Mouse (Mus musculus) layer of hippocampus, postnatal 25 days (tissue): Measurements from ENCODE around the gene Atf4. TPM values are rescaled to one million over a fixed set of nuclear protein-coding genes. Genes with fewer than 3 reads are reported as not detected.
A peak's percentile ranks its signal among the peaks of the same experiment; 100 is the strongest.

Experiments
- DNase-seq, 2 experiments: peaks; one replicate each; pipeline ENCODE4 v3.0.0; 2022; ENCODE audit warnings: mixed read lengths in 2 of 2, low spot score in 1 of 2; ENCODE audit errors: extremely low spot score in 1 of 2
- total RNA-seq, 2 experiments: library from RNA; stranded (reverse); gene quantifications; 2 replicates each; pipeline ENCODE4 v1.2.3; 2021

The Atf4 gene
- total RNA-seq, 2 experiments from 2014 or later: 91.2 to 93.1 TPM

- DNase-seq: no peak
Measured at GRCm38 (mm10) chr15:80278121-80278759, 23.3 kb downstream of the Atf4 start.

- DNase-seq: no peak
Measured at GRCm38 (mm10) chr15:80279053-80279452, 24.1 kb downstream of the Atf4 start.

- DNase-seq: peak in 1 of 2 experiments; percentile 57
Measured at GRCm38 (mm10) chr15:80280646-80281045, 25.7 kb downstream of the Atf4 start.

- DNase-seq: peak in 1 of 2 experiments; percentile 47
Measured at GRCm38 (mm10) chr15:80286851-80287415, 31.9 kb downstream of the Atf4 start, which contains the start of gene Cacna1i. Gene Cacna1i (plus strand): TSS chr15:80287238.

GRCm38 (mm10) chr15:80288036-80288435 lies 33.1 kb downstream of the Atf4 start:
- no peak for DNase-seq

- DNase-seq: peak; percentile 61 to 69
Measured at GRCm38 (mm10) chr15:80289436-80289835, 34.5 kb downstream of the Atf4 start.

GRCm38 (mm10) chr15:80297146-80297545 lies 42.2 kb downstream of the Atf4 start:
- DNase-seq: no peak

GRCm38 (mm10) chr15:80303779-80304178 lies 48.8 kb downstream of the Atf4 start:
- no peak for DNase-seq

GRCm38 (mm10) chr15:80304188-80304587 lies 49.2 kb downstream of the Atf4 start:
- no peak for DNase-seq

GRCm38 (mm10) chr15:80306146-80306545 lies 51.2 kb downstream of the Atf4 start:
- no peak for DNase-seq

Other genes with a start within 250 kb of the Atf4 start
- gene Pdgfb, start 240.2 kb upstream of the Atf4 start, total RNA-seq: 10 to 100 TPM; 28.9 to 33.6 TPM
- 100 to 1,000 TPM; 387 to 409 TPM for gene Syngr1, start 163.8 kb upstream of the Atf4 start, total RNA-seq
- 100 to 1,000 TPM; 494 to 606 TPM for gene Rpl3, start 163.3 kb upstream of the Atf4 start, total RNA-seq
- gene Tab1, start 122.1 kb upstream of the Atf4 start, total RNA-seq: 10 to 100 TPM; 25.1 to 33.8 TPM
- 100 to 1,000 TPM; 111 to 113 TPM for gene Mgat3, start 81.5 kb upstream of the Atf4 start, total RNA-seq
- gene Mief1, start 21.2 kb upstream of the Atf4 start, total RNA-seq: 10 to 100 TPM; 31.8 to 33.0 TPM
- 10 to 100 TPM in 1 of 2 experiments, 1 to 10 TPM in 1; 6.3 to 21.1 TPM for gene AC140267.1, start 19.3 kb upstream of the Atf4 start, total RNA-seq
- 10 to 100 TPM; 30.8 to 35.6 TPM for gene Rps19bp1, start 9.1 kb downstream of the Atf4 start, total RNA-seq
- 10 to 100 TPM; 39.7 to 43.4 TPM for gene Cacna1i, start 32.1 kb downstream of the Atf4 start, total RNA-seq